18 mouse cellular contexts compared by ENCODE assay signal in the genomic region with DNA sequence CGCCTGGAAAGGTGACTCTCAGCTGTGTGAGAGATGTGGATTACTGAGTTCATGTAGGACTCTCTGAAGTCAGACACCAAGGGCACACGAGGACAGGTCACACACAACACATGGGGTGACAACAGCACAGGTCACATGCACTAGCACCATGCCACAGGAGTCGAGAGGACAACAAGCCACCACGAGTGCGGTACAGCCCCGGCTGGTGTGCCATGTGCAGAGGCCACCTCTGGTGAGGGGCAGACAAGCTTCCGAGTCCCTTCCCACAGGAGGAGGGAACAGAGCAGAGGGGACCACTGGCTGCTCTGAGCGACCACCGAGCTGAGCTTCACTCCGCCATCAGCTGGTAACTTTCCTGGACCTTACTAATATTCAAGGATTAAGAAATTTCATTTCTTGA. TPM values are rescaled to one million over a fixed set of nuclear protein-coding genes. Genes with fewer than 3 reads are reported as not detected.
"Had no signal": no experiment of that assay in that cellular context is flagged by ENCODE, and none has a peak within 500 bp of the region (broad histone marks: within the 10 kb centered on the region; RNA-seq: fewer than 3 reads in every experiment).

No protein-coding gene starts in this region.

- H3K27me3 ChIP-seq: kidney, embryonic 15.5 days; liver, embryonic 15.5 days; lung, embryonic 15.5 days had no signal

- H3K4me3 ChIP-seq: kidney, embryonic 15.5 days; left cerebral cortex, adult 2 months; liver, embryonic 15.5 days; lung, embryonic 15.5 days had no signal

- H3K4me2 ChIP-seq: kidney, embryonic 15.5 days; liver, embryonic 11.5 days; liver, embryonic 15.5 days; lung, embryonic 15.5 days had no signal

- H3K9me3 ChIP-seq: kidney, embryonic 15.5 days; liver, embryonic 15.5 days; lung, embryonic 15.5 days had no signal

- H3K4me1 ChIP-seq: kidney, embryonic 15.5 days; liver, embryonic 15.5 days; lung, embryonic 15.5 days had no signal

- H3K9ac ChIP-seq: kidney, embryonic 15.5 days; liver, embryonic 15.5 days; lung, embryonic 15.5 days had no signal

- DNase-seq: kidney, adult 11 months; kidney, adult 8-10 months; kidney, postnatal 10 days; kidney, postnatal 36 days; layer of hippocampus, postnatal 36 days; lung, adult 18-20 months; lung, postnatal 10 days; lung, postnatal 36 days; midbrain, embryonic 14.5 days; right cerebral cortex, adult 18-20 months; right cerebral cortex, postnatal 14 days; right cerebral cortex, postnatal 4 days; thymus, postnatal 25 days had no signal

- H3K27ac ChIP-seq: kidney, embryonic 15.5 days; left cerebral cortex, adult 2 months; liver, embryonic 15.5 days; lung, embryonic 15.5 days had no signal

RNA-seq across cellular contexts. Expression of gene Sox30, which starts 47.3 kb away (rescaled TPM):
- polyA plus RNA-seq: liver, embryonic 15.5 days had no signal
